Mouse (Mus musculus) liver, adult 2 months (tissue): ENCODE data around the gene Tmed8. TPM values are rescaled to one million over a fixed set of nuclear protein-coding genes. Genes with fewer than 3 reads are reported as not detected.

Source experiments
- DNase-seq: peaks from one replicate; pipeline ENCODE4 v3.0.0-alpha.2; 2011; ENCODE audit warnings: low read depth, low spot score; ENCODE audit errors: extremely low read depth
- H3K27ac ChIP-seq: fragments of 200-500 bp; replicated peaks from 2 replicates; pipeline ENCODE4 v1.5.1; 2012; ENCODE audit warnings: low read depth, mild to moderate bottlenecking, control low read depth, inconsistent platforms, low read length; ENCODE audit not compliant: insufficient read depth
- H3K27me3 ChIP-seq: fragments of 200-500 bp; 2 replicates; pipeline ENCODE4 v1.6.1; 2012; ENCODE audit warnings: mild to moderate bottlenecking, moderate library complexity, low read length, inconsistent platforms; ENCODE audit not compliant: control insufficient read depth, insufficient read depth
- H3K36me3 ChIP-seq: fragments of 200-500 bp; 2 replicates; pipeline ENCODE4 v1.6.1; 2012; ENCODE audit warnings: low read length, inconsistent platforms; ENCODE audit not compliant: control insufficient read depth, insufficient read depth
- H3K4me1 ChIP-seq: fragments of 200-500 bp; 2 replicates; pipeline ENCODE4 v1.6.1; 2011; ENCODE audit warnings: low read length; ENCODE audit not compliant: control insufficient read depth, insufficient read depth
- H3K4me3 ChIP-seq: fragments of 200-500 bp; 2 replicates; pipeline ENCODE4 v1.5.1; 2011; ENCODE audit warnings: low read depth, mild to moderate bottlenecking, control low read depth, low read length, moderate library complexity; ENCODE audit not compliant: insufficient read depth
- H3K79me2 ChIP-seq: fragments of 200-500 bp; 2 replicates; pipeline ENCODE4 v1.6.1; 2012; ENCODE audit warnings: inconsistent platforms, mild to moderate bottlenecking, low read length, moderate library complexity; ENCODE audit not compliant: control insufficient read depth, insufficient read depth
- H3K9ac ChIP-seq: fragments of 200-500 bp; 2 replicates; pipeline ENCODE4 v1.6.1; 2012; ENCODE audit warnings: low read depth, mild to moderate bottlenecking, control low read depth, inconsistent platforms, low read length
- CTCF ChIP-seq: fragments of 200-500 bp; IDR thresholded peaks from 2 replicates; pipeline ENCODE4 v1.5.1; 2011; ENCODE audit warnings: low read depth, low read length, control low read depth
- POLR2A ChIP-seq: fragments of 200-500 bp; IDR thresholded peaks from 2 replicates; pipeline ENCODE4 v1.6.1; 2011; ENCODE audit warnings: low read length, control low read depth; ENCODE audit not compliant: insufficient read depth; ENCODE audit errors: extremely low read depth
- WGBS: fragments of 180-500 bp; shearing (Covaris S2); methylation state at CpG from one replicate; pipeline ENCODE4 v1.1.7; 2018; 5-methylcytosine and 5-hydroxymethylcytosine counted together
- polyA plus RNA-seq: library from polyadenylated mRNA; depleted of rRNA; stranded (reverse); fragments of >200 nt; gene quantifications from 2 replicates; pipeline ENCODE4 v1.2.3, GENCODE M21; 2012
- total RNA-seq: library from RNA; depleted of rRNA; stranded (reverse); fragments of >200 nt; gene quantifications from 2 replicates; pipeline ENCODE4 v1.2.3, GENCODE M21; 2014

Tmed8 gene
- total and polyA plus RNA-seq, 2 experiments: 0.77 to 1.6 TPM

DNA sequence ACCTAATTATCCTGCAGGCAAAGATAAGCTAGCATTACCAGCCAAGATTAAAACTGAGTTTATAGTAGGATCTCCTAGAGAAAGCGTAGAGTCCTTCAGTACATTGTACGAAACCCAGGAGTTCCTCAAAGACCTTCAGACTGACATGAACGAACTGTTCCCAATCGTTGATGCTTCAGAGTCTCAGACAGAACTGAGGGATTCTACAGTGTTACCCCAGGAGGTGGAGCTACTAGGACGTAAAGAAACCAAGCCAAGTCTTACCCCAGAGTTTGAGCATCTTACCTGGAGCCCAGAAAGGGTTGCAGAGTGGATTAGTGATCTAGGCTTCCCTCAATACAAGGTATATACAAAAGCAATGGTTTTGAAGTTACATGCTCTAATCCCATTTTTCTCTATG is 1.4 kb upstream of the Tmed8 start:
- H3K36me3 ChIP-seq: no peaks in the 10 kb centered on the region
- WGBS: 65% methylated on average over 5 of the region's 5 CpGs
- H3K27me3 ChIP-seq: no peaks in the 10 kb centered on the region
- no peak overlapping the region for H3K9ac ChIP-seq
- peaks cover 4% of the 10 kb centered on the region; the same call in 1 of the 2 replicates for H3K79me2 ChIP-seq
- peaks cover 4% of the 10 kb centered on the region; the same call in 1 of the 2 replicates for H3K4me1 ChIP-seq
- no peak for DNase-seq
- no peak overlapping the region for H3K27ac ChIP-seq
- TF ChIP-seq POLR2A (no peak), CTCF (no peak)
- H3K4me3 ChIP-seq: no peak overlapping the region

DNA sequence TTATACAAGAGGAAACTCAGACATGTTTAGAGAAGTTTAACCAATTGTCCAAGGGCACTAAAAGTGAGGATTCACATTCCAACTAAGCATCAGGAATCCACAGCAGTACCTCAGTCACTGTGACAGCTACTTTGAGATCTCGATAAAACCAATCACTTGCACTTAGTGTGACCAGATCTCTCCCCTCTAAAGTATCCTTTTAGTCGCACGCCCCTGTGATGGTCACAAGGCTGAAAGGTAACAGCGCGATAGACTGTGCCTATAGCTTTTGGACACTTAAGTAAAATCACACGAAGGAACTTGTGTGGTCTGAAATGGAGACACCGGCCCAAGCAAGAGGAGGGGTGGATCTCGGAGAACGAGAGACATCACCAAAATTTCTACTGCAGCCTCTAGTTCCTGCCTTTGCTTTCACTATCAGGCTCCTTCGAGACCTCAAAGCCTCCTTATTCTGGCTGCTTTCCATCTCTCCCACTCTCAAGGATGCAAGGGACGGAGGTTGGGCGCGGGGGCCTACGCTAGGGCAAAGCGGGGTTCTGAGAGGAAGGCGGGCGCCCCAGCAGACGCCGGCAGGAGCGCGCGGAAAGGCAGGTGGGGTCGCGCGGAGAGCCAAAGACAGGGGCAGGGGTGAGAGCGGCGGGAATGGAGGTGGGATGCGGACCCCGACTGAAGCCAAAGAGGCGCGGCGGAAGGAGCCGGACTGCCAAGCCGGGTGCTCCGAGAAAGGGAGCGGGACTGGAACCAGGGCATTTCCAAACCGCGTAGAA is 865 bp downstream of the Tmed8 start, which contains the start of gene Samd15:
Gene Samd15, plus strand, starts transcription at position 518 of the 767 bp plus-strand sequence.
- H3K27ac ChIP-seq: no peak within 1 kb of the TSS
- no peak for DNase-seq
- H3K4me1 ChIP-seq: peaks cover 4% of the 10 kb centered on the region; the same call in 1 of the 2 replicates
- H3K36me3 ChIP-seq: no peaks in the 10 kb centered on the region
- H3K27me3 ChIP-seq: no peaks in the 10 kb centered on the region
- peak within 1 kb of the TSS; percentile 90 for H3K4me3 ChIP-seq
- H3K9ac ChIP-seq: peak within 1 kb of the TSS; percentile 91
- H3K79me2 ChIP-seq: peaks cover 4% of the 10 kb centered on the region; the same call in 1 of the 2 replicates
- TF ChIP-seq POLR2A: no peak
- TF ChIP-seq CTCF: no peak
- 3% methylated on average over 37 of the region's 38 CpGs for WGBS

DNA sequence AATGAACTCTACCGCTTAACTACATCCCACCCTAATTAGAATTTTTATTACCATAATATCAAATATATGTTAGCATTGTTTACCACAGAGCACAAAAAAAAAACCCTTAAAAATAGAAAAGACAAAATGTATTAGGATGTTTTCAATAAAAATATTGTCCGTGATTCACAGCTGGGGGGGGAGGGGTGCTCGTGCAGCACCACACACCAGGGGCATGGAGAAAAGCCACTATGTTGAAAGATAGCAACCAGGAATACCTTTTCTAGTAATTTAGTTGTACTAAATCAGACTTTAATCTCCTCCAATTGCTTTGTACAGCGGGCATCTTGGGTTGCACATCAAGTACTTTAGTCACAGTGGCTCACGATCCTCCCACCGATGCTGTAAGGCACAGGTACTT is 1.5 kb downstream of the Tmed8 start:
- Histone ChIP-seq H3K9ac (no peak overlapping the region), H3K4me3 (no peak overlapping the region), H3K27ac (no peak overlapping the region), H3K36me3 (no peaks in the 10 kb centered on the region), H3K79me2 (peaks cover 4% of the 10 kb centered on the region; the same call in 1 of the 2 replicates), H3K4me1 (peaks cover 4% of the 10 kb centered on the region; the same call in 1 of the 2 replicates), H3K27me3 (no peaks in the 10 kb centered on the region)
- DNase-seq: no peak
- no peak for TF ChIP-seq CTCF
- 88% methylated on average over 6 of the region's 6 CpGs for WGBS

DNA sequence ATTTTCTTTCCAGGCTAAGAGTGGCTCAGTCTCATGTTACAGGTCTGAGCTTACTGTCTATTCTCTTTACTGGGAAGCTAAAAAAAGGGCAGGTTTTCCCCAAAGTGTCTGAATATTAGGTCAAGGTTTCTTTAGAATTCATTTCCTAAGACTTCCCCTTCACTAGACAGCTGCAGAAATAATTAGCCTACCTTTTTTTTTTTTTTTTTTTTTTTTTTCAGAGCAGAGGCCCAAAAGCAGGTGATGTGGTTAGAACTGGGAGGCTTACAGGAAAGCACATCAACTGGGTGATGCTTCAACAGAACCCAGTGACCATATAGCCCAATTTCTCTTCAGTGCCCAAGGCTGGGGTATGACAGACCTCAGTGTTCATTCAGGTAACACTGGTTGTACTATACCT is 3.9 kb downstream of the Tmed8 start:
- no peak for DNase-seq

DNA sequence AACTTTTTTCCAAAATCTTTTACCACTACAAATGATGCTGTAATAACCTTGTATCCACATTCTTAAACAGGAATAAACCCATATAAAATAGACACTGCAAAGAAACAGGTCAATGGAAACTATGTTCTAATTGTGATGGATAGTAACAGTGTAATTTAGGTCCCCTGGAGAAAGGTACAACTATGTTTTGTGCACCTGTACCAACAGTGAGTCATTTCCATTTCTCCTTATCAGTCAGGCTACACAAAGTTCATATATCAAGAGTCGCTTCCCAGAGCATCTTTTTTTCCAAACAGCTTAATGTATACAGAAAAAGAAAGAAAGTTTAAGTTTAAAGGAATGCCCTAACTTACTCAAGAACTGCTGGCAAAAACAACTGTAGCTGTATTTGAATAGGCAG is 5.2 kb downstream of the Tmed8 start:
- DNase-seq: no peak
- 77% methylated on average over 1 of the region's 1 CpGs for WGBS
- Histone ChIP-seq H3K9ac (no peak overlapping the region), H3K36me3 (no peaks in the 10 kb centered on the region), H3K4me1 (peaks cover 4% of the 10 kb centered on the region; the same call in 1 of the 2 replicates), H3K4me3 (no peak overlapping the region), H3K27me3 (no peaks in the 10 kb centered on the region), H3K27ac (no peak overlapping the region), H3K79me2 (peaks cover 4% of the 10 kb centered on the region; the same call in 1 of the 2 replicates)
- no peak for TF ChIP-seq POLR2A
- no peak for TF ChIP-seq CTCF

More for the DNA sequence above, 3.9 kb downstream of the Tmed8 start:
- H3K4me1 ChIP-seq: peaks cover 4% of the 10 kb centered on the region; the same call in 1 of the 2 replicates
- peaks cover 4% of the 10 kb centered on the region; the same call in 1 of the 2 replicates for H3K79me2 ChIP-seq
- H3K27me3 ChIP-seq: no peaks in the 10 kb centered on the region
- no peak overlapping the region for H3K9ac ChIP-seq
- no peaks in the 10 kb centered on the region for H3K36me3 ChIP-seq
- no peak overlapping the region for H3K4me3 ChIP-seq
- H3K27ac ChIP-seq: no peak overlapping the region
- TF ChIP-seq POLR2A: no peak
- no peak for TF ChIP-seq CTCF

DNA sequence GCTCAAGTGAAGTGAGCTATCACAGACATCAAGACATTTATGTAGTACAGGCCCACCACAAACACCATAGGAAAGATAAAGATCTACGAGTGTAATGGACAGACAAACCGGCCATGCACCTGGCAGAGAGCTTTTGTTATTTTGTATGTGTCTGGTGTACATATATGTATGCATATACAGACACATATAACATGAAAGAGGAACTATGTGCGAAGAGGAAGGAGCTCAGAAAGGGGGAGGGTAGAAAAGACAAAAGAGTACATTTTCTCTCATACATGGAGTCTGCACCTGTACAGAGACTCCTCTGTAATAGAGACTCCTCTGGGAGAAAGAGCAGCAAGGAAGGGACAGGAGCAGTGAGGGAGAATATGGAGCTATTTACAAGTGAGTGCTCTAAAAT is 7.2 kb downstream of the Tmed8 start:
- TF ChIP-seq POLR2A: no peak
- TF ChIP-seq CTCF: no peak
- H3K27ac ChIP-seq: no peak overlapping the region
- no peaks in the 10 kb centered on the region; the same call in 1 of the 2 replicates for H3K79me2 ChIP-seq
- no peak for DNase-seq
- H3K9ac ChIP-seq: no peak overlapping the region
- no peaks in the 10 kb centered on the region for H3K36me3 ChIP-seq
- no peaks in the 10 kb centered on the region for H3K4me1 ChIP-seq
- H3K27me3 ChIP-seq: no peaks in the 10 kb centered on the region
- H3K4me3 ChIP-seq: no peak overlapping the region
- WGBS: 85% methylated on average over 3 of the region's 3 CpGs
